Mouse (Mus musculus) embryonic facial prominence, embryonic 11.5 days (tissue): ENCODE results near the gene Cfap65. TPM values are rescaled to one million over a fixed set of nuclear protein-coding genes. Genes with fewer than 3 reads are reported as not detected.

Source experiments
- ATAC-seq: fragments of 200-750 bp; cut with Nextera tagmentation; replicated peaks from 2 replicates; pipeline ENCODE4 v1.8.0; 2017; ENCODE audit warnings: low read depth; ENCODE audit not compliant: insufficient number of reproducible peaks, low FRiP score, low TSS enrichment
- DNase-seq: peaks from one replicate; pipeline ENCODE4 v3.0.0-alpha.2; 2015; ENCODE audit warnings: low spot score
- H3K27ac ChIP-seq: fragments of 300-500 bp; sonication (generic); replicated peaks from 2 replicates; pipeline ENCODE4 v1.5.1; 2014; ENCODE audit warnings: mild to moderate bottlenecking, low read depth, low read length, control low read depth
- H3K27me3 ChIP-seq: fragments of 300-500 bp; sonication (generic); 2 replicates; pipeline ENCODE4 v1.6.1; 2014; ENCODE audit warnings: mild to moderate bottlenecking, low read length, moderate library complexity, mixed read lengths; ENCODE audit not compliant: control insufficient read depth, insufficient read depth
- H3K36me3 ChIP-seq: fragments of 300-500 bp; sonication (generic); replicated peaks from 2 replicates; pipeline ENCODE4 v1.6.1; 2014; ENCODE audit warnings: low read depth, mild to moderate bottlenecking, low read length, moderate library complexity, mixed read lengths; ENCODE audit not compliant: control insufficient read depth, insufficient read depth
- H3K4me1 ChIP-seq: fragments of 300-500 bp; sonication (generic); 2 replicates; pipeline ENCODE4 v1.6.1; 2014; ENCODE audit warnings: low read length, mixed read lengths; ENCODE audit not compliant: control insufficient read depth, insufficient read depth
- H3K4me2 ChIP-seq: fragments of 300-500 bp; sonication (generic); 2 replicates; pipeline ENCODE4 v1.6.1; 2014; ENCODE audit warnings: low read depth, mild to moderate bottlenecking, control low read depth, low read length, moderate library complexity
- H3K4me3 ChIP-seq: fragments of 300-500 bp; sonication (generic); 2 replicates; pipeline ENCODE4 v1.5.1; 2014; ENCODE audit warnings: low read depth, low read length, control low read depth
- H3K9ac ChIP-seq: fragments of 300-500 bp; sonication (generic); replicated peaks from 2 replicates; pipeline ENCODE4 v1.6.1; 2014; ENCODE audit warnings: mild to moderate bottlenecking, control low read depth, low read length
- H3K9me3 ChIP-seq: fragments of 300-500 bp; sonication (generic); replicated peaks from 2 replicates; pipeline ENCODE4 v1.6.1; 2016; ENCODE audit warnings: mild to moderate bottlenecking, low read length, inconsistent platforms, mixed read lengths; ENCODE audit not compliant: control insufficient read depth
- WGBS: fragments of 180-500 bp; shearing (Covaris S2); extraction: QIAGEN DNeasy Blood & Tissue Kit; methylation state at CpG from one replicate; pipeline ENCODE4 v1.1.7; 2014; 5-methylcytosine and 5-hydroxymethylcytosine counted together
- polyA plus RNA-seq: library from polyadenylated mRNA; unstranded; fragments of >200 nt; fragmentation: Nextera tagmentation; extraction: Ambion mirVana; gene quantifications from 2 replicates; pipeline ENCODE4 v1.2.1, GENCODE M21; 2014

Cfap65 gene
- polyA plus RNA-seq, 1 experiment from 2014 or later, result not detected

GRCm38 (mm10) chr1:74926721-74927120 is 8.7 kb downstream of the Cfap65 start:
- DNase-seq, result peak; percentile 51
- H3K27me3 ChIP-seq, result 0 out of 2 replicates have a peak, but pooled peaks cover 3% of the 10 kb centered on the region
- 42% methylated on average over 6 of the region's 6 CpGs for WGBS

GRCm38 (mm10) chr1:74924464-74924863 is 10.9 kb downstream of the Cfap65 start:
- no peaks in the 10 kb centered on the region for H3K36me3 ChIP-seq
- H3K27me3 ChIP-seq, result no peaks in the 10 kb centered on the region
- no peak overlapping the region for H3K4me3 ChIP-seq
- H3K9me3 ChIP-seq, result no peaks in the 10 kb centered on the region
- H3K4me2 ChIP-seq, result no peak overlapping the region
- WGBS, result 61% methylated on average over 4 of the region's 4 CpGs
- DNase-seq (no peak), ATAC-seq (no peak)
- no peak overlapping the region for H3K9ac ChIP-seq
- no peaks in the 10 kb centered on the region for H3K4me1 ChIP-seq
- H3K27ac ChIP-seq, result no peak overlapping the region

More at GRCm38 (mm10) chr1:74926721-74927120, 8.7 kb downstream of the Cfap65 start:
- Histone ChIP-seq H3K4me1 (no peaks in the 10 kb centered on the region), H3K9ac (no peak overlapping the region), H3K4me3 (no peak overlapping the region), H3K27ac (no peak overlapping the region), H3K36me3 (no peaks in the 10 kb centered on the region), H3K9me3 (no peaks in the 10 kb centered on the region), H3K4me2 (no peak overlapping the region)
- no peak; the same call in 1 of the 2 replicates for ATAC-seq

GRCm38 (mm10) chr1:74915706-74916105 is 19.7 kb downstream of the Cfap65 start:
- Histone ChIP-seq H3K4me3 (no peak overlapping the region), H3K9me3 (no peaks in the 10 kb centered on the region), H3K4me1 (no peaks in the 10 kb centered on the region), H3K9ac (no peak overlapping the region), H3K27ac (no peak overlapping the region), H3K4me2 (no peak overlapping the region), H3K36me3 (no peaks in the 10 kb centered on the region), H3K27me3 (no peaks in the 10 kb centered on the region)
- 22% methylated on average over 13 of the region's 13 CpGs for whole genome bisulfite sequencing
- ATAC-seq (no peak), DNase-seq (no peak)

GRCm38 (mm10) chr1:74902191-74902590 is 33.2 kb downstream of the Cfap65 start:
- no peaks in the 10 kb centered on the region for H3K9me3 ChIP-seq
- H3K27ac ChIP-seq, result no peak overlapping the region
- no peak for ATAC-seq
- peaks cover 8% of the 10 kb centered on the region; the same call in 1 of the 2 replicates for H3K4me1 ChIP-seq
- H3K36me3 ChIP-seq, result no peaks in the 10 kb centered on the region
- peaks cover 45% of the 10 kb centered on the region for H3K27me3 ChIP-seq
- no peak for DNase-seq
- 26% methylated on average over 6 of the region's 6 CpGs for WGBS
- no peak overlapping the region for H3K4me2 ChIP-seq
- H3K9ac ChIP-seq, result no peak overlapping the region
- no peak overlapping the region for H3K4me3 ChIP-seq

- Histone ChIP-seq H3K4me2 (no peak overlapping the region), H3K4me1 (peaks cover 8% of the 10 kb centered on the region; the same call in 1 of the 2 replicates), H3K9me3 (no peaks in the 10 kb centered on the region), H3K36me3 (no peaks in the 10 kb centered on the region), H3K4me3 (no peak overlapping the region), H3K27me3 (peaks cover 45% of the 10 kb centered on the region), H3K9ac (no peak overlapping the region), H3K27ac (no peak overlapping the region)
- DNase-seq (peak; percentile 70), ATAC-seq (no peak)
- 3% methylated on average over 3 of the region's 3 CpGs for WGBS
Observed at GRCm38 (mm10) chr1:74901686-74902085, 33.7 kb downstream of the Cfap65 start.

GRCm38 (mm10) chr1:74900341-74901285 is 34.8 kb downstream of the Cfap65 start:
- Histone ChIP-seq H3K27ac (no peak overlapping the region), H3K4me1 (peaks cover 8% of the 10 kb centered on the region; the same call in 1 of the 2 replicates), H3K27me3 (peaks cover 56% of the 10 kb centered on the region), H3K4me3 (peak overlapping the region; percentile 23), H3K9me3 (no peaks in the 10 kb centered on the region), H3K36me3 (no peaks in the 10 kb centered on the region), H3K4me2 (peak overlapping the region; percentile 59), H3K9ac (peak overlapping the region; percentile 6; the same call in 1 of the 2 replicates)
- 1% methylated on average over 52 of the region's 66 CpGs for WGBS
- ATAC-seq (no peak), DNase-seq (peak; percentile 33)

- Histone ChIP-seq H3K4me2 (no peak overlapping the region), H3K4me1 (peaks cover 8% of the 10 kb centered on the region; the same call in 1 of the 2 replicates), H3K4me3 (no peak overlapping the region), H3K9ac (no peak overlapping the region), H3K27me3 (peaks cover 65% of the 10 kb centered on the region), H3K36me3 (no peaks in the 10 kb centered on the region), H3K27ac (no peak overlapping the region), H3K9me3 (no peaks in the 10 kb centered on the region)
- ATAC-seq, result no peak
- 5% methylated on average over 7 of the region's 10 CpGs for WGBS
- no peak for DNase-seq
Observed at GRCm38 (mm10) chr1:74898656-74899431, 36.6 kb downstream of the Cfap65 start.
